8 mouse cellular contexts compared by ENCODE assay signal in genomic region chr7:121734171-121734831, GRCm38 (mm10). TPM values are rescaled to one million over a fixed set of nuclear protein-coding genes. Genes with fewer than 3 reads are reported as not detected.
DNase-seq lines count a peak whose midpoint lies in the region; ATAC-seq lines count a peak whose summit lies in the region.

TSS of gene Scnn1g (plus strand) at chr7:121734479.

- peak; percentile 92 for DNase-seq in ZHBTc4 (ENCODE audit: low read depth, low spot score)
- peak; percentile 77 for DNase-seq in gastrocnemius, postnatal 14 days
- peak; percentile 61 to 87 for DNase-seq in left cerebral cortex, adult 9 months (ENCODE audit: low spot score in 2 of 2)
- peak; percentile 88 to 91 for DNase-seq in right cerebral cortex, postnatal 10 days (ENCODE audit: low spot score in 2 of 2)
- DNase-seq in urinary bladder, postnatal 14 days (ENCODE audit: low spot score) = peak; percentile 95

- intact Hi-C loops in gastrocnemius, postnatal 14 days (cut with DNase I; ENCODE audit: low total_unique reads) = loop anchor here (5.0 kb wide), 1 partner anchor 228 kb away; no protein-coding TSS in a partner anchor

- ATAC-seq in common myeloid progenitor, adult 5-6 weeks (replicated peaks; ENCODE audit: low read depth, poor library complexity, severe bottlenecking) = peak; percentile 99
- peak; percentile 95 for ATAC-seq in inflammation-experienced regulatory T-cells, adult 6 months
- ATAC-seq in megakaryocyte progenitor cell, adult 5-6 weeks (replicated peaks; ENCODE audit: poor library complexity) = peak; percentile 99

RNA-seq across cellular contexts. Expression of gene Scnn1g, which starts in this region (rescaled TPM):
- total RNA-seq in common myeloid progenitor, adult 5-6 weeks (2017) = not detected in 2 replicates
- total RNA-seq in gastrocnemius, postnatal 14 days (2021) = not detected
- not detected for polyA plus RNA-seq in inflammation-experienced regulatory T-cells, adult 6 months (2017; shearing (Covaris generic))
- total RNA-seq in megakaryocyte progenitor cell, adult 5-6 weeks (2015) = not detected in 2 replicates
- total RNA-seq in megakaryocyte progenitor cell, adult 5-6 weeks (2017) = not detected in 2 replicates

Comparison
In these comparisons a context has a peak if more than half of its experiments do, and no peak if none do; other contexts are left out.
1. Peak in every context shown above with its lines: DNase-seq and ATAC-seq.
2. Peak in ATAC-seq in common myeloid progenitor, adult 5-6 weeks; RNA of the gene not detected or under 1 TPM.
3. Peak in DNase-seq in gastrocnemius, postnatal 14 days; RNA of the gene not detected or under 1 TPM.
4. Peak in ATAC-seq in inflammation-experienced regulatory T-cells, adult 6 months; RNA of the gene not detected or under 1 TPM.
5. Peak in ATAC-seq in megakaryocyte progenitor cell, adult 5-6 weeks; RNA of the gene not detected or under 1 TPM.